Comparison of ENCODE assay signal across 21 mouse cellular contexts in genomic region chr2:121799051-121799450, GRCm38 (mm10). TPM values are rescaled to one million over a fixed set of nuclear protein-coding genes. Genes with fewer than 3 reads are reported as not detected.
A peak's percentile ranks its signal among the peaks of the same experiment; 100 is the strongest.
DNase-seq lines count a peak whose midpoint lies in the region; ATAC-seq lines count a peak whose summit lies in the region.
"Had no signal": no experiment of that assay in that cellular context is flagged by ENCODE, and none has a peak within 500 bp of the region (broad histone marks: within the 10 kb centered on the region; RNA-seq: fewer than 3 reads in every experiment).

No protein-coding gene starts in this region.

- no peaks in the 10 kb centered on the region for H3K9me3 ChIP-seq in forebrain, embryonic 15.5 days
- H3K9me3 ChIP-seq: forebrain, embryonic 13.5 days; heart, embryonic 10.5 days; hindbrain, embryonic 12.5 days had no signal

- WGBS in forebrain, embryonic 15.5 days: 31% methylated on average over 7 of the region's 7 CpGs

- no peak overlapping the region for H3K4me2 ChIP-seq in forebrain, embryonic 15.5 days (replicated peaks)
- H3K4me2 ChIP-seq: forebrain, embryonic 13.5 days; hindbrain, embryonic 12.5 days had no signal

- H3K27ac ChIP-seq in forebrain, embryonic 15.5 days (replicated peaks): no peak overlapping the region
- H3K27ac ChIP-seq: embryonic facial prominence, embryonic 10.5 days; forebrain, embryonic 13.5 days; gastrocnemius, adult 2 months; heart, embryonic 10.5 days; hindbrain, embryonic 12.5 days had no signal

- no peak overlapping the region for H3K4me3 ChIP-seq in forebrain, embryonic 15.5 days
- H3K4me3 ChIP-seq: embryonic facial prominence, embryonic 10.5 days; forebrain, embryonic 13.5 days; gastrocnemius, adult 2 months; heart, embryonic 10.5 days; hindbrain, embryonic 12.5 days had no signal

- peak; percentile 26 to 38 for DNase-seq in layer of hippocampus, adult 8-10 months (ENCODE audit: low spot score in 2 of 2)
- no peak for DNase-seq in layer of hippocampus, postnatal 25 days (ENCODE audit: extremely low spot score in 1 of 2, low spot score in 1 of 2)
- DNase-seq in right cerebral cortex, adult 18-20 months: peak; percentile 28
- no peak for DNase-seq in right cerebral cortex, postnatal 10 days (ENCODE audit: low spot score in 2 of 2)
- DNase-seq in retina, embryonic 14.5 days (ENCODE audit: low spot score): peak; percentile 57
- no peak for DNase-seq in thymus, postnatal 10 days (ENCODE audit: low spot score in 2 of 2)
- DNase-seq: adrenal gland, adult 8-10 months; adrenal gland, postnatal 36 days; cerebellum, adult 2 months; cerebellum, postnatal 10 days; gastrocnemius, adult 2 months; gastrocnemius, postnatal 25 days; heart, postnatal 10 days; heart, postnatal 4 days had no signal

- peaks cover 18% of the 10 kb centered on the region for H3K4me1 ChIP-seq in forebrain, embryonic 15.5 days
- H3K4me1 ChIP-seq: embryonic facial prominence, embryonic 10.5 days; heart, embryonic 10.5 days had no signal

- ATAC-seq in forebrain, embryonic 15.5 days (replicated peaks): no peak
- ATAC-seq: forebrain, embryonic 13.5 days; hindbrain, embryonic 16.5 days had no signal

- H3K27me3 ChIP-seq in forebrain, embryonic 15.5 days: no peaks in the 10 kb centered on the region
- H3K27me3 ChIP-seq: forebrain, embryonic 13.5 days; hindbrain, embryonic 12.5 days had no signal

- H3K9ac ChIP-seq in forebrain, embryonic 15.5 days (replicated peaks): no peak overlapping the region
- H3K9ac ChIP-seq: forebrain, embryonic 13.5 days; hindbrain, embryonic 12.5 days had no signal

- 0 out of 2 replicates have a peak, but pooled peaks cover 4% of the 10 kb centered on the region for H3K36me3 ChIP-seq in forebrain, embryonic 15.5 days
- H3K36me3 ChIP-seq: embryonic facial prominence, embryonic 10.5 days; heart, embryonic 10.5 days; hindbrain, embryonic 12.5 days had no signal

RNA-seq across cellular contexts. Expression of gene Frmd5, which starts 7.8 kb away (rescaled TPM):
- 10 to 100 TPM; 32.5 to 38.7 (median 38.0) TPM for total RNA-seq in layer of hippocampus, adult 8-10 months (2022)
- total RNA-seq in layer of hippocampus, postnatal 25 days (2021): 10 to 100 TPM; 30.1 to 37.0 TPM
- 37.5 and 38.2 TPM in 2 replicates for polyA plus RNA-seq in forebrain, embryonic 15.5 days (2015; fragmentation: Nextera tagmentation; extraction: Ambion mirVana)
- total RNA-seq: granulocyte monocyte progenitor cell, adult 5-6 weeks had no signal

Comparison
In these comparisons a context has a peak if more than half of its experiments do, and no peak if none do; other contexts are left out.
1. DNase-seq: peak in layer of hippocampus, adult 8-10 months (2 of 2), right cerebral cortex, adult 18-20 months (single experiment) and retina, embryonic 14.5 days (single experiment); none in layer of hippocampus, postnatal 25 days (0 of 2), right cerebral cortex, postnatal 10 days (0 of 2) and thymus, postnatal 10 days (0 of 2).